Mouse (Mus musculus) C2C12 (cell line): Measurements from ENCODE around the gene Foxa3.

ENCODE experiments used
- CEBPB ChIP-seq: IDR thresholded peaks from one replicate; pipeline ENCODE4 v1.6.1; 2011; ENCODE audit warnings: low read depth, mild to moderate bottlenecking, control low read depth, moderate library complexity
- CTCF ChIP-seq: IDR thresholded peaks from one replicate; pipeline ENCODE4 v1.5.1; 2011; ENCODE audit not compliant: control insufficient read depth, insufficient read depth, insufficient read length
- FOSL1 ChIP-seq: IDR thresholded peaks from one replicate; pipeline ENCODE4 v1.8.0; 2011; ENCODE audit warnings: mild to moderate bottlenecking, low read length; ENCODE audit not compliant: poor library complexity, insufficient read depth, severe bottlenecking
- MAX ChIP-seq: IDR thresholded peaks from one replicate; pipeline ENCODE4 v1.6.1; 2011; ENCODE audit warnings: mild to moderate bottlenecking, control low read depth
- MYOD1 ChIP-seq: IDR thresholded peaks from one replicate; pipeline ENCODE4 v1.6.1; 2011; ENCODE audit warnings: low read depth; ENCODE audit not compliant: control insufficient read depth, insufficient read length
- MYOG ChIP-seq: IDR thresholded peaks from one replicate; pipeline ENCODE4 v1.6.1; 2011; ENCODE audit not compliant: control insufficient read depth, insufficient read length; ENCODE audit errors: extremely low read depth
- USF1 ChIP-seq: IDR thresholded peaks from one replicate; pipeline ENCODE4 v1.6.1; 2011; ENCODE audit warnings: low read depth, mild to moderate bottlenecking, control low read depth, moderate library complexity

DNA sequence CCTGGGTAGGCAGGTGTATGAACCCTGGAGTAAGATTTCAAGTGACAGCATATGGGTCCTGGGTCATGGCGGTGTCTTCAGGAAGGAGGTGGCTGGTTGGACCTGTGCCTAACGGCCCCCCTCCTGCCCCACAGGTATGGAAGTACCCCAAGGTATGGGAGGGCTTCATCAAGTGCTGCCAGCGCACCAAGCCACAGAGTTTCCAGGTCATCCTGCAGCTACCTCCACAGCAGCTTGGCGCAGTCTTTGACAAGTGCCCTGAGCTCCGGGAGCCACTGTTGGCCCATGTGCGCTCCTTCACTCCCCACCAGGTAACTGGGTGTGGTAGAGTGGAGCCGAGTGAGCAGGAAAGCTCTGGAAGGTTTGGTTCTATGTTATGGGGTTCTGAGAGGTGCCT lies 29.8 kb upstream of the Foxa3 start:
- TF ChIP-seq MAX (no peak), CTCF (no peak), MYOD1 (no peak), USF1 (no peak), CEBPB (no peak), FOSL1 (no peak), MYOG (no peak)
